Mouse (Mus musculus) spleen, adult 2 months (tissue): ENCODE results near the gene Slc24a1.

Experiments used
- CTCF ChIP-seq: fragments of 200-500 bp; IDR thresholded peaks from 2 replicates; pipeline ENCODE4 v1.5.1; 2011; ENCODE audit warnings: mild to moderate bottlenecking, inconsistent platforms; ENCODE audit not compliant: insufficient read depth, insufficient read length, insufficient replicate concordance; ENCODE audit errors: extremely low read depth
- POLR2A ChIP-seq: fragments of 200-500 bp; IDR thresholded peaks from 2 replicates; pipeline ENCODE4 v1.6.1; 2011; ENCODE audit warnings: low read depth, low read length, inconsistent platforms

- TF ChIP-seq CTCF (no peak), POLR2A (no peak)
Measured at GRCm38 (mm10) chr9:64981904-64982303, 30.5 kb upstream of the Slc24a1 start.
